Mouse (Mus musculus) thymus, adult 2 months (tissue): ENCODE results near the gene Wrap53.

ENCODE experiments used
- CTCF ChIP-seq: fragments of 200-500 bp; IDR thresholded peaks from 2 replicates; pipeline ENCODE4 v1.5.1; 2012; ENCODE audit warnings: mild to moderate bottlenecking, control low read depth, low read length, moderate library complexity, borderline replicate concordance; ENCODE audit not compliant: control insufficient read depth, poor library complexity, insufficient read depth; ENCODE audit errors: extremely low read depth
- POLR2A ChIP-seq: fragments of 200-500 bp; IDR thresholded peaks from 2 replicates; pipeline ENCODE4 v1.6.1; 2012; ENCODE audit warnings: mild to moderate bottlenecking, low read length, control low read depth, moderate library complexity; ENCODE audit not compliant: control insufficient read depth, poor library complexity, insufficient read depth; ENCODE audit errors: extremely low read depth

DNA sequence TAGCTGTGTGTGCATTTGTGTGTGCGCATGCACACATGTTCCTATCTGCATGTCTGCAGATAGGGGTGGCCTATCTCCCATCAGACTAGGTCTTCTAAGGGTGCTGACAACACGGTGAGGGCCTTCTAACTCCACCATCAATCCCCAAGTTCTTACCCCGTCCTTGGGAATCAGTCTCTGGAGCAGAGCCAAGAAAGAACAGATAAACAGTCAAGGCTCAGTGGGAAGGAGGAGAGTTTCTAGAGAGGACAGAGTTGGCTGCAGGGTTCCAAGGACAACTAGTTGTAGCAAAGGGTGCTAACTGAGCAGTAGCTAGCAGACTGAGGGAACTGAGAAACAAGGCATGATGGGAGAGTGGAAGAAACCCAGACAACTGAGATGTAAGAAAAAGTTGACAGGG, 21.7 kb upstream of the Wrap53 start:
- no peak for TF ChIP-seq CTCF
- TF ChIP-seq POLR2A: no peak
